Mouse (Mus musculus) erythroblast, embryonic 14.5 days (primary cell): ENCODE measurements around the gene Rrp8.

Experiments used
- GATA1 ChIP-seq: IDR thresholded peaks from 2 replicates; pipeline ENCODE4 v1.6.1; 2012; ENCODE audit warnings: low read length, inconsistent platforms, mixed read lengths
- TAL1 ChIP-seq: IDR thresholded peaks from 3 replicates; pipeline ENCODE4 v1.6.1; 2012; ENCODE audit warnings: low read length, inconsistent platforms, mixed read lengths

DNA sequence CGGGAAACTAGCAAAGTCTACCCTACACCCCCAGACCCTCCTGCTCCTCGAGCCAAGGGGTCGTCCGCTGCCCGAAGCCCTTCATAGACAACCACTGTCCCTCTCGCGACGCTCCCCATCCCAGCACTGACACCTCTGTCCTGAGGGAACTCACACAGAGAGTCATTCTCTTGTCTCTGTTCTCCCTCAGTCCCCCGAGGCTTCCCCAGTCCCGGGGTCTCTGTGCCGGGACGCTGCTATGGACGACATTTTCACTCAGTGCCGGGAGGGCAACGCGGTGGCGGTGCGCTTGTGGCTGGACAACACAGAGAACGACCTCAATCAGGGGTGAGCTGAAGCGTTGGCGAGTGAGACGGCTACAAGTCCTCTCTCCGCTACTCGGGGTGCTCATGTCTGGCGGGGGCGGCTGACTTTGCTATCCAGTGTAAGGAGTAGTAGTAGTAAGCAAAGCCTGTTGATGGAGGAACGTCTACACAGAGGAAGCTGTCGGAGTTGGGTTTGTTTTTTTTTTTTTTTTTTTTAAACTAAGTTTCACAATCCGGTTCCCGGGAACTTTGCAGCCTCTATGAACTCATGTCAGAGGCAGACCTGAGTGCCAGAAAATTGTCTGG is at the start of gene Rrp8:
- TF ChIP-seq TAL1: no peak
- no peak for TF ChIP-seq GATA1
